In the genomic region with DNA sequence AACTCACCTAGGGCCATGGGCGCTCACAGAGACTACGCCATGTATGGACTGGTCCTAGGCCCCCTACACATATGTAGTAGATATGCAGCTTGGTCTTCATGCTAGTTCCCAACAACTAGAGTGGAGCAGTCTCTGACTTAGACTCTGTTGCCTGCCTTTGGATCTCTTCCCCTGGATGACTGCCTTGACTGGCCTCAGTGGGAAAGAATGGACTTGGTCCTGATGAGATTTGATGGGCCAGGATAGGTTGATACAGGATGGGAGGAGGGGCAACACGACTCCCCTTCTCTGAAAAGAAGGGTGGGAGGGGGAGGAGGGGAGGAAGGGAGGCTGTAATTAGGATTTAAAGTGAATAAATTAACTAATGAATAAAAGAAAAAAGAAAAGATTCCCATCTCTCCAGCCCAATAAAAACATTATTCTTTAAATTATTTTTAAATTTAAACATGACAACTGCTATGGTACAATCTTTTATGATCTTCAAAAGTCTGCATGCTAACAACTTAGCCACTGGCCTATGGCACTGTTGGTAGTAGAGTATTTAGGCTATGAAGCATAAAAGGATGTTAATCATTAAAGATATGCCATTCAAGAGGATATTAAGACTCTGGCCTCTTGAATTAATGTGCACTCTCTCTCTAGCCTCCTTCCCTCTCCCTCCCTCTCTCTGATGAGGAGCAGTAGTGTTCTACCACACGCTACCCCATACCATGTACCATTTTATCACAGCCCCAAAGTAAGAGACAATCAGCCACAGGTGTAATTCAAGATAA, we compare ENCODE assay signal across 24 mouse cellular contexts.
"Had no signal": no experiment of that assay in that cellular context is flagged by ENCODE, and none has a peak within 500 bp of the region (broad histone marks: within the 10 kb centered on the region; RNA-seq: fewer than 3 reads in every experiment).

No protein-coding gene starts in this region.

- H3K27ac ChIP-seq: gastrocnemius, adult 2 months; heart, embryonic 10.5 days; hindbrain, embryonic 10.5 days; hindbrain, embryonic 12.5 days; hindbrain, embryonic 14.5 days; intestine, embryonic 15.5 days; layer of hippocampus, adult 2 months; left cerebral cortex, adult 2 months; limb, embryonic 10.5 days; limb, embryonic 12.5 days; liver, embryonic 13.5 days; liver, embryonic 15.5 days had no signal

- H3K4me3 ChIP-seq: gastrocnemius, adult 2 months; heart, embryonic 10.5 days; heart, embryonic 12.5 days; hindbrain, embryonic 10.5 days; hindbrain, embryonic 12.5 days; intestine, embryonic 15.5 days; layer of hippocampus, adult 2 months; left cerebral cortex, adult 2 months; limb, embryonic 10.5 days; limb, embryonic 12.5 days; liver, embryonic 13.5 days; liver, embryonic 15.5 days had no signal

- H3K9me3 ChIP-seq: heart, embryonic 10.5 days; heart, embryonic 12.5 days; hindbrain, embryonic 10.5 days; hindbrain, embryonic 12.5 days; intestine, embryonic 15.5 days; limb, embryonic 10.5 days; limb, embryonic 12.5 days; liver, embryonic 13.5 days; liver, embryonic 15.5 days had no signal

- H3K9ac ChIP-seq: heart, embryonic 12.5 days; hindbrain, embryonic 12.5 days; hindbrain, embryonic 14.5 days; intestine, embryonic 15.5 days; limb, embryonic 12.5 days; liver, embryonic 13.5 days; liver, embryonic 15.5 days; liver, postnatal 0 days had no signal

- H3K36me3 ChIP-seq: heart, embryonic 10.5 days; heart, embryonic 12.5 days; hindbrain, embryonic 10.5 days; hindbrain, embryonic 12.5 days; intestine, embryonic 15.5 days; limb, embryonic 10.5 days; limb, embryonic 12.5 days; liver, embryonic 13.5 days; liver, embryonic 15.5 days had no signal

- H3K4me2 ChIP-seq: heart, embryonic 12.5 days; hindbrain, embryonic 12.5 days; hindbrain, embryonic 14.5 days; intestine, embryonic 15.5 days; limb, embryonic 12.5 days; liver, embryonic 11.5 days; liver, embryonic 13.5 days; liver, embryonic 15.5 days had no signal

- DNase-seq: gastrocnemius, adult 2 months; gastrocnemius, postnatal 10 days; gastrocnemius, postnatal 25 days; heart, adult 18-20 months; heart, postnatal 10 days; heart, postnatal 4 days; liver; liver, embryonic 13.5 days; liver, postnatal 0 days had no signal

- ATAC-seq: hindbrain, embryonic 16.5 days; inflammation-experienced regulatory T-cells, adult 6 months; intestine, embryonic 15.5 days; intestine, postnatal 0 days; liver, postnatal 0 days had no signal

- H3K4me1 ChIP-seq: hindbrain, embryonic 10.5 days; hindbrain, embryonic 12.5 days; intestine, embryonic 15.5 days; limb, embryonic 10.5 days; limb, embryonic 12.5 days; liver, embryonic 13.5 days; liver, embryonic 15.5 days had no signal

- H3K27me3 ChIP-seq: heart, embryonic 12.5 days; hindbrain, embryonic 12.5 days; intestine, embryonic 15.5 days; limb, embryonic 12.5 days; liver, embryonic 13.5 days; liver, embryonic 15.5 days had no signal
